Mouse (Mus musculus) forebrain, embryonic 11.5 days (tissue): ENCODE measurements around the gene Zfyve19. TPM values are rescaled to one million over a fixed set of nuclear protein-coding genes. Genes with fewer than 3 reads are reported as not detected.

Experiments used
- ATAC-seq: fragments of 200-750 bp; cut with Nextera tagmentation; replicated peaks from 2 replicates; pipeline ENCODE4 v1.8.0; 2017; ENCODE audit warnings: moderate TSS enrichment; ENCODE audit not compliant: low FRiP score
- DNase-seq: peaks from one replicate; pipeline ENCODE4 v3.0.0-alpha.2; 2017; ENCODE audit warnings: low spot score
- H3K27ac ChIP-seq: fragments of 300-500 bp; sonication (generic); 2 replicates; pipeline ENCODE4 v1.5.1; 2014; ENCODE audit warnings: low read depth, low read length
- H3K27me3 ChIP-seq: fragments of 300-500 bp; sonication (generic); 2 replicates; pipeline ENCODE4 v1.6.1; 2014; ENCODE audit warnings: mild to moderate bottlenecking, low read length, mixed read lengths; ENCODE audit not compliant: control insufficient read depth, insufficient read depth
- H3K36me3 ChIP-seq: fragments of 300-500 bp; sonication (generic); 2 replicates; pipeline ENCODE4 v1.6.1; 2014; ENCODE audit warnings: mild to moderate bottlenecking, low read length, moderate library complexity, mixed read lengths; ENCODE audit not compliant: control insufficient read depth, insufficient read depth
- H3K4me1 ChIP-seq: fragments of 300-500 bp; sonication (generic); replicated peaks from 2 replicates; pipeline ENCODE4 v1.6.1; 2014; ENCODE audit warnings: low read length, mixed read lengths; ENCODE audit not compliant: control insufficient read depth, insufficient read depth
- H3K4me2 ChIP-seq: fragments of 300-500 bp; sonication (generic); 2 replicates; pipeline ENCODE4 v1.6.1; 2014; ENCODE audit warnings: low read depth, mild to moderate bottlenecking, low read length, moderate library complexity, mixed read lengths; ENCODE audit not compliant: severe bottlenecking
- H3K4me3 ChIP-seq: fragments of 300-500 bp; sonication (generic); 2 replicates; pipeline ENCODE4 v1.5.1; 2014; ENCODE audit warnings: low read depth, low read length
- H3K9ac ChIP-seq: fragments of 300-500 bp; sonication (generic); 2 replicates; pipeline ENCODE4 v1.6.1; 2014; ENCODE audit warnings: low read length
- H3K9me3 ChIP-seq: fragments of 300-500 bp; sonication (generic); 2 replicates; pipeline ENCODE4 v1.6.1; 2016; ENCODE audit warnings: low read length, mixed read lengths; ENCODE audit not compliant: control insufficient read depth
- WGBS: fragments of 180-500 bp; shearing (Covaris S2); extraction: QIAGEN DNeasy Blood & Tissue Kit; methylation state at CpG from one replicate; pipeline ENCODE4 v1.1.7; 2014; 5-methylcytosine and 5-hydroxymethylcytosine counted together
- polyA plus RNA-seq: library from polyadenylated mRNA; unstranded; fragments of >200 nt; fragmentation: Nextera tagmentation; extraction: Ambion mirVana; gene quantifications from 2 replicates; pipeline ENCODE4 v1.2.1, GENCODE M21; 2014

Zfyve19 gene
- polyA plus RNA-seq, 1 experiment from 2014 or later: 41.7 TPM

- H3K9me3 ChIP-seq: no peaks in the 10 kb centered on the region
- no peak overlapping the region for H3K9ac ChIP-seq
- H3K36me3 ChIP-seq: no peaks in the 10 kb centered on the region
- WGBS: 87% methylated on average over 8 of the region's 8 CpGs
- DNase-seq (no peak), ATAC-seq (no peak)
- H3K4me3 ChIP-seq: no peak overlapping the region
- H3K4me1 ChIP-seq: peaks cover 16% of the 10 kb centered on the region; the same call in 1 of the 2 replicates
- peaks cover 15% of the 10 kb centered on the region for H3K27me3 ChIP-seq
- no peak overlapping the region for H3K27ac ChIP-seq
- no peak overlapping the region for H3K4me2 ChIP-seq
Observed at GRCm38 (mm10) chr2:119171574-119171973, 36.8 kb upstream of the Zfyve19 start.

- no peaks in the 10 kb centered on the region for H3K36me3 ChIP-seq
- WGBS: 84% methylated on average over 7 of the region's 7 CpGs
- peaks cover 8% of the 10 kb centered on the region; the same call in 1 of the 2 replicates for H3K4me1 ChIP-seq
- H3K4me3 ChIP-seq: no peak overlapping the region
- no peak overlapping the region for H3K27ac ChIP-seq
- ATAC-seq (no peak), DNase-seq (no peak)
- H3K9ac ChIP-seq: 0 out of 2 replicates have a peak overlapping the region, but pooled peaks have one; percentile 17
- H3K4me2 ChIP-seq: no peak overlapping the region
- peaks cover 6% of the 10 kb centered on the region for H3K27me3 ChIP-seq
- no peaks in the 10 kb centered on the region for H3K9me3 ChIP-seq
Observed at GRCm38 (mm10) chr2:119172446-119172845, 36.0 kb upstream of the Zfyve19 start.

GRCm38 (mm10) chr2:119172862-119173576 is 35.4 kb upstream of the Zfyve19 start:
- Histone ChIP-seq H3K4me2 (no peak overlapping the region), H3K4me3 (no peak overlapping the region), H3K36me3 (no peaks in the 10 kb centered on the region), H3K4me1 (peaks cover 6% of the 10 kb centered on the region; the same call in 1 of the 2 replicates), H3K27me3 (0 out of 2 replicates have a peak, but pooled peaks cover 2% of the 10 kb centered on the region), H3K9me3 (no peaks in the 10 kb centered on the region), H3K9ac (peak overlapping the region; percentile 17), H3K27ac (no peak overlapping the region)
- ATAC-seq: no peak
- no peak for DNase-seq
- 27% methylated on average over 13 of the region's 13 CpGs for WGBS

- no peaks in the 10 kb centered on the region for H3K9me3 ChIP-seq
- DNase-seq (no peak), ATAC-seq (0 out of 2 replicates have a peak, but pooled peaks have one; percentile 18)
- H3K27me3 ChIP-seq: no peaks in the 10 kb centered on the region
- 36% methylated on average over 8 of the region's 8 CpGs for whole genome bisulfite sequencing
- peaks cover 6% of the 10 kb centered on the region; the same call in 1 of the 2 replicates for H3K4me1 ChIP-seq
- H3K36me3 ChIP-seq: no peaks in the 10 kb centered on the region
- H3K27ac ChIP-seq: no peak within 1 kb of the TSS
- no peak within 1 kb of the TSS for H3K4me2 ChIP-seq
- H3K9ac ChIP-seq: no peak within 1 kb of the TSS; the same call in 1 of the 2 replicates
- no peak within 1 kb of the TSS for H3K4me3 ChIP-seq
Observed at GRCm38 (mm10) chr2:119173991-119174651, 34.3 kb upstream of the Zfyve19 start, which contains the start of gene Gm14137. TSS of gene Gm14137 (plus strand) at chr2:119174509.

- no peak overlapping the region for H3K27ac ChIP-seq
- WGBS: 61% methylated on average over 14 of the region's 14 CpGs
Observed at GRCm38 (mm10) chr2:119174866-119175265, 33.6 kb upstream of the Zfyve19 start.

GRCm38 (mm10) chr2:119175614-119176013 is 32.8 kb upstream of the Zfyve19 start:
- ATAC-seq: no peak
- WGBS: 71% methylated on average over 6 of the region's 6 CpGs
- no peak for DNase-seq
- Histone ChIP-seq H3K4me3 (no peak overlapping the region), H3K36me3 (no peaks in the 10 kb centered on the region), H3K4me2 (no peak overlapping the region), H3K27me3 (no peaks in the 10 kb centered on the region), H3K9ac (no peak overlapping the region), H3K9me3 (no peaks in the 10 kb centered on the region), H3K27ac (no peak overlapping the region), H3K4me1 (peaks cover 6% of the 10 kb centered on the region; the same call in 1 of the 2 replicates)

More at GRCm38 (mm10) chr2:119174866-119175265, 33.6 kb upstream of the Zfyve19 start:
- Histone ChIP-seq H3K36me3 (no peaks in the 10 kb centered on the region), H3K27me3 (no peaks in the 10 kb centered on the region), H3K4me1 (peaks cover 6% of the 10 kb centered on the region; the same call in 1 of the 2 replicates), H3K9ac (no peak overlapping the region; the same call in 1 of the 2 replicates), H3K9me3 (no peaks in the 10 kb centered on the region), H3K4me3 (no peak overlapping the region), H3K4me2 (no peak overlapping the region)
- no peak for DNase-seq
- no peak for ATAC-seq

GRCm38 (mm10) chr2:119176761-119177160 is 31.7 kb upstream of the Zfyve19 start:
- ATAC-seq (no peak), DNase-seq (no peak)
- Histone ChIP-seq H3K27me3 (no peaks in the 10 kb centered on the region), H3K4me2 (no peak overlapping the region), H3K4me1 (peaks cover 6% of the 10 kb centered on the region; the same call in 1 of the 2 replicates), H3K27ac (no peak overlapping the region), H3K4me3 (no peak overlapping the region), H3K9me3 (no peaks in the 10 kb centered on the region), H3K9ac (no peak overlapping the region), H3K36me3 (no peaks in the 10 kb centered on the region)
- WGBS: 66% methylated on average over 3 of the region's 3 CpGs

GRCm38 (mm10) chr2:119177384-119177939 is 31.0 kb upstream of the Zfyve19 start:
- no peaks in the 10 kb centered on the region for H3K36me3 ChIP-seq
- ATAC-seq: no peak
- H3K4me1 ChIP-seq: peaks cover 6% of the 10 kb centered on the region; the same call in 1 of the 2 replicates
- H3K9me3 ChIP-seq: no peaks in the 10 kb centered on the region
- no peak overlapping the region for H3K4me2 ChIP-seq
- H3K27me3 ChIP-seq: no peaks in the 10 kb centered on the region
- H3K27ac ChIP-seq: no peak overlapping the region
- no peak for DNase-seq
- WGBS: 85% methylated on average over 5 of the region's 5 CpGs
- no peak overlapping the region for H3K9ac ChIP-seq
- no peak overlapping the region for H3K4me3 ChIP-seq
